Mouse (Mus musculus): ENCODE data around the gene Rps10.
A peak's percentile ranks its signal among the peaks of the same experiment; 100 is the strongest.

Rps10 gene

GRCm38 (mm10) chr17:27636132-27637020 lies at the start of gene Rps10:
Gene Rps10, minus strand, starts transcription at chr17:27636669.
- no peak for DNase-seq

- DNase-seq = no peak
These were observed 49.1 kb upstream of the Rps10 start for GRCm38 (mm10) chr17:27685550-27685913.

GRCm38 (mm10) chr17:27684886-27685549 lies 48.5 kb upstream of the Rps10 start:
- peak; percentile 41 for DNase-seq

GRCm38 (mm10) chr17:27678924-27679813 lies 42.7 kb upstream of the Rps10 start:
- DNase-seq = no peak

- no peak for DNase-seq
These were observed 41.3 kb upstream of the Rps10 start for GRCm38 (mm10) chr17:27677756-27678155.

GRCm38 (mm10) chr17:27676270-27676669 lies 39.8 kb upstream of the Rps10 start:
- DNase-seq = no peak

GRCm38 (mm10) chr17:27675453-27675852 lies 39.0 kb upstream of the Rps10 start:
- DNase-seq = no peak

- no peak for DNase-seq
These were observed 37.5 kb upstream of the Rps10 start for GRCm38 (mm10) chr17:27673945-27674344.

GRCm38 (mm10) chr17:27671720-27672119 lies 35.3 kb upstream of the Rps10 start:
- no peak for DNase-seq

GRCm38 (mm10) chr17:27658767-27659166 lies 22.3 kb upstream of the Rps10 start:
- no peak for DNase-seq

- no peak for DNase-seq
These were observed 20.7 kb upstream of the Rps10 start for GRCm38 (mm10) chr17:27657123-27657522.

- DNase-seq = no peak
These were observed 19.9 kb upstream of the Rps10 start for GRCm38 (mm10) chr17:27656414-27656813.

GRCm38 (mm10) chr17:27656011-27656399 lies 19.5 kb upstream of the Rps10 start:
- peak; percentile 72 for DNase-seq

- DNase-seq = peak; percentile 77
These were observed 18.9 kb upstream of the Rps10 start, which contains the start of gene Pacsin1 for GRCm38 (mm10) chr17:27655089-27656010. Gene Pacsin1, plus strand, starts transcription at chr17:27655509.

GRCm38 (mm10) chr17:27653253-27653959 lies 16.9 kb upstream of the Rps10 start:
- DNase-seq = no peak

- DNase-seq = peak; percentile 55
These were observed 15.7 kb upstream of the Rps10 start for GRCm38 (mm10) chr17:27652046-27652790.

- DNase-seq = no peak
These were observed 14.1 kb upstream of the Rps10 start for GRCm38 (mm10) chr17:27650586-27650985.

GRCm38 (mm10) chr17:27650160-27650559 lies 13.7 kb upstream of the Rps10 start:
- peak; percentile 75 for DNase-seq

- DNase-seq = no peak
These were observed 9.3 kb upstream of the Rps10 start for GRCm38 (mm10) chr17:27645807-27646206.

GRCm38 (mm10) chr17:27644572-27644971 lies 8.1 kb upstream of the Rps10 start:
- DNase-seq = no peak

GRCm38 (mm10) chr17:27643756-27644155 lies 7.3 kb upstream of the Rps10 start:
- DNase-seq = no peak

All from thymus, postnatal 25 days (tissue).